Mouse (Mus musculus): ENCODE results near the gene Stk32c. TPM values are rescaled to one million over a fixed set of nuclear protein-coding genes. Genes with fewer than 3 reads are reported as not detected.

Gene Stk32c
- polyA plus RNA-seq, 1 experiment from 2014 or later: 0.06 TPM

DNA sequence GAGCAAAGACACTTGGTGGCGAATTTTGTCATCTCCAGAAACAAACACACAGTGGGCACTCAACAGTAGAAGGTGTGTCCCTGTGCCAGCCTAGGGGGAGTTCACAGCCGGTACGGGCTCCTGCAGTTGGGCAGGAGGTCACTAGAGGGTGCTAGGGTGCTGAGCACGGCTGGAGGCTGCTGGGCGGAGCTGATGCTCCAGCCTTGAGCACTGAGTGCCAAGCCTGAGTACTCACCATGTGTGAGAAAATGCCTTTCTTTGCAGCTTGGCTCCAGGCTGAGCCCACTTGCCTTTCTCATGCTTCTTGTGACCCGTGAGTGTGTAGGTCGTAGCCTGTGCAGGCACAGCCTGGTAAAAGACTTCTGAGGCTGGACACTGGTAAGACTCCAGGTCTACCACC, 20.6 kb upstream of the Stk32c start:
- Histone ChIP-seq H3K9ac (replicated peaks; ENCODE audit: low read depth) (no peak overlapping the region), H3K9me3 (ENCODE audit: low read length) (no peaks in the 10 kb centered on the region), H3K4me1 (ENCODE audit: insufficient read depth, low read depth, low read length) (peaks cover 11% of the 10 kb centered on the region; the same call in 1 of the 2 replicates), H3K36me3 (ENCODE audit: insufficient read depth, low read length) (no peaks in the 10 kb centered on the region), H3K27me3 (replicated peaks; ENCODE audit: insufficient read depth, low read length) (no peaks in the 10 kb centered on the region), H3K4me3 (ENCODE audit: low read depth, low read length) (no peak overlapping the region), H3K4me2 (replicated peaks; ENCODE audit: low read depth, low read length) (no peak overlapping the region), H3K27ac (ENCODE audit: low read length) (no peak overlapping the region)
- TF ChIP-seq EP300 (IDR thresholded peaks at IDR 0.05): no peak
- TF ChIP-seq CTCF (IDR thresholded peaks at IDR 0.05): peak; percentile 99
- WGBS: 2% methylated on average over 7 of the region's 7 CpGs
- DNase-seq (ENCODE audit: low spot score) (peak; percentile 92), ATAC-seq (peak; percentile 78)

DNA sequence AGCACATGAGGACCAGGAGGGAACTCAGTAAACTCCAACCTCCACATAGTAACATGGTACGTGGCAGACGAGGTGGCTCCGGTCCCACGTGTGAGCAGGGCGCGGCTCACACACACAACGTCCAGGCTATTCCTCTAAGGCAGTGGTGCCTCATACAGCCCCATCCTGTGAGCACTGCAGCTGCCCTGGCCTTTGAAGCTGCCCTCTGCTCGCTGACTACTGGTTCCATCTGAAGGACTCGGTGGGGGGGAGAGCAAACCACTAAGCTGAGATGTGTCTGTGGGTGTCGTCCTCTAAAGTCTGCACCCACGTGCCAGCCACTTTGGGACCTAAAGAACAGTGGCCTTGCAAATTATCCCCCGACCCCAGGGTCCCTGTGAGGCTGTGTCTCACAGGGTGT, 17.1 kb upstream of the Stk32c start:
- Histone ChIP-seq H3K27me3 (replicated peaks; ENCODE audit: insufficient read depth, low read length) (no peaks in the 10 kb centered on the region), H3K4me1 (ENCODE audit: insufficient read depth, low read depth, low read length) (peaks cover 12% of the 10 kb centered on the region; the same call in 1 of the 2 replicates), H3K9me3 (ENCODE audit: low read length) (no peaks in the 10 kb centered on the region), H3K36me3 (ENCODE audit: insufficient read depth, low read length) (no peaks in the 10 kb centered on the region), H3K9ac (replicated peaks; ENCODE audit: low read depth) (no peak overlapping the region), H3K4me2 (replicated peaks; ENCODE audit: low read depth, low read length) (no peak overlapping the region), H3K4me3 (ENCODE audit: low read depth, low read length) (no peak overlapping the region), H3K27ac (ENCODE audit: low read length) (no peak overlapping the region)
- WGBS: 57% methylated on average over 12 of the region's 12 CpGs
- ATAC-seq: no peak
- TF ChIP-seq EP300 (IDR thresholded peaks at IDR 0.05): no peak
- no peak for TF ChIP-seq CTCF (IDR thresholded peaks at IDR 0.05)
- no peak for DNase-seq (ENCODE audit: low spot score)

- no peak for ATAC-seq
Observed at GRCm38 (mm10) chr7:139229837-139230236, 16.7 kb upstream of the Stk32c start.

DNA sequence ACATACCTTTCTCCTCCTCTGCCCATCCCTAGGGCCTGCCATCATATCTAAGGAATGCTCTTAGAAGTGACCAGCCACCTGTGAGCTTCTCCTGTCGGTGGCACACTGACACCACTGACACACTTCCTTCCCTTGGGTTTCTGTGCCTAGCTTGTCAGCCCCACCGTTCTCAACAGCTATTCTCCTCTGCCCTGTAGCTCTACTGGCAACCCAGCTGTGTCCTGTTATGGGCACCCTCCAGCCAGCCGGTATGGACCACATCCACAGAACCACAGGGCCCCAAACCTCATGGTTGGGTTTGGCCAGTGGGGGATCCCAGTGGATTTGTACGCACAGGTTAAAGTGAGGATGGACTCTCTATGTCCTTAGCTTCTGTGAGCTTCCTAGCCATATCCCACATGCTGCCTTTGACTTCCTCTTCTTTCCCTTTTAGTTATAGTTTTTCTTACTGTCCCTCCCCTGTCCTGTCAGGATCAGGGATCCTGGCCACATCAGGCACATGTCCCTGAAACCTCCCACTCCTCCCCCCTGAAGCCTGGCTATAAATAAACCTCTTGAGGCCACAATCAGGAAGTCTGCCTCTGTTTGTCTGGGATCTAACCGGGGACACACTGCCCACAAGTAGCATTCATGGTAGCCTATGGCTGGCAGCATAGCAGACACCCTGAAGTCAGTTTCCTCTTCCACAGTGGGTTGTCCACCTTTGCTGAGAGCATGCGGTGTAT, 15.5 kb upstream of the Stk32c start:
- 0 out of 2 replicates have a peak overlapping the region, but pooled peaks have one; percentile 5 for H3K4me2 ChIP-seq (replicated peaks; ENCODE audit: low read depth, low read length)

More at GRCm38 (mm10) chr7:139229837-139230236, 16.7 kb upstream of the Stk32c start:
- Histone ChIP-seq H3K9me3 (ENCODE audit: low read length) (no peaks in the 10 kb centered on the region), H3K9ac (replicated peaks; ENCODE audit: low read depth) (no peak overlapping the region), H3K4me2 (replicated peaks; ENCODE audit: low read depth, low read length) (no peak overlapping the region), H3K27ac (ENCODE audit: low read length) (no peak overlapping the region), H3K4me1 (ENCODE audit: insufficient read depth, low read depth, low read length) (peaks cover 12% of the 10 kb centered on the region; the same call in 1 of the 2 replicates), H3K27me3 (replicated peaks; ENCODE audit: insufficient read depth, low read length) (no peaks in the 10 kb centered on the region), H3K4me3 (ENCODE audit: low read depth, low read length) (no peak overlapping the region), H3K36me3 (ENCODE audit: insufficient read depth, low read length) (no peaks in the 10 kb centered on the region)
- 65% methylated on average over 5 of the region's 5 CpGs for WGBS
- DNase-seq (ENCODE audit: low spot score): no peak
- no peak for TF ChIP-seq EP300 (IDR thresholded peaks at IDR 0.05)
- no peak for TF ChIP-seq CTCF (IDR thresholded peaks at IDR 0.05)

DNA sequence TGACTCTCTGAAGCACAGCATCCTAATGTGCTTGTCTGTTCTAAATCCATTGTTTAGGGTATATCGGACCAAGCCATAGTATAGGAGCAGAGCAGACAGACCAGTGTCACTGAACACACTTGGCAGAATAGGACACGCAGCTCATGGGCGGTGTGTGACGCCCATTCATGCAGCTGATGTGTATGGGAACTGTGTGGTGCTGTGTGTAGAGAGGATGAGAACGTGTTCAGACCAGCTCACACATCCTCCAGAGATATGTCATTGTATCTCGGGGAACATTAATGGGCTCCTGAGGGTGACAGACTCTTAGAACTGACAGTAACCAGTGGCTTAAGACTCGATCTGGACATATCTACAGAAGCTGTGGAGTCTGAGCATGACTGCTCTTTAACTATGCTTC, 13.3 kb upstream of the Stk32c start:
- Histone ChIP-seq H3K9ac (replicated peaks; ENCODE audit: low read depth) (no peak overlapping the region), H3K27me3 (replicated peaks; ENCODE audit: insufficient read depth, low read length) (no peaks in the 10 kb centered on the region), H3K4me1 (ENCODE audit: insufficient read depth, low read depth, low read length) (peaks cover 15% of the 10 kb centered on the region; the same call in 1 of the 2 replicates), H3K4me2 (replicated peaks; ENCODE audit: low read depth, low read length) (no peak overlapping the region), H3K4me3 (ENCODE audit: low read depth, low read length) (no peak overlapping the region), H3K27ac (ENCODE audit: low read length) (no peak overlapping the region), H3K36me3 (ENCODE audit: insufficient read depth, low read length) (no peaks in the 10 kb centered on the region), H3K9me3 (ENCODE audit: low read length) (no peaks in the 10 kb centered on the region)
- WGBS: 86% methylated on average over 7 of the region's 7 CpGs
- DNase-seq (ENCODE audit: low spot score) (no peak), ATAC-seq (no peak)
- TF ChIP-seq CTCF (IDR thresholded peaks at IDR 0.05): no peak
- no peak for TF ChIP-seq EP300 (IDR thresholded peaks at IDR 0.05)

More for the DNA sequence above, 15.5 kb upstream of the Stk32c start:
- TF ChIP-seq EP300 (IDR thresholded peaks at IDR 0.05) (no peak), CTCF (IDR thresholded peaks at IDR 0.05) (no peak)
- Histone ChIP-seq H3K36me3 (ENCODE audit: insufficient read depth, low read length) (no peaks in the 10 kb centered on the region), H3K27me3 (replicated peaks; ENCODE audit: insufficient read depth, low read length) (no peaks in the 10 kb centered on the region), H3K4me1 (ENCODE audit: insufficient read depth, low read depth, low read length) (peaks cover 15% of the 10 kb centered on the region; the same call in 1 of the 2 replicates), H3K4me3 (ENCODE audit: low read depth, low read length) (no peak overlapping the region), H3K9ac (replicated peaks; ENCODE audit: low read depth) (no peak overlapping the region), H3K9me3 (ENCODE audit: low read length) (no peaks in the 10 kb centered on the region), H3K27ac (ENCODE audit: low read length) (peak overlapping the region; percentile 57)
- ATAC-seq (peak; percentile 47), DNase-seq (ENCODE audit: low spot score) (peak; percentile 54)
- whole genome bisulfite sequencing: 34% methylated on average over 6 of the region's 6 CpGs

GRCm38 (mm10) chr7:139224725-139225124, 11.6 kb upstream of the Stk32c start:
- peak overlapping the region; percentile 22; the same call in 1 of the 2 replicates for H3K27ac ChIP-seq (ENCODE audit: low read length)
- WGBS: 33% methylated on average over 8 of the region's 8 CpGs
- no peak for TF ChIP-seq CTCF (IDR thresholded peaks at IDR 0.05)
- TF ChIP-seq EP300 (IDR thresholded peaks at IDR 0.05): no peak
- H3K4me3 ChIP-seq (ENCODE audit: low read depth, low read length): no peak overlapping the region
- H3K4me2 ChIP-seq (replicated peaks; ENCODE audit: low read depth, low read length): no peak overlapping the region
- ATAC-seq: peak; percentile 60
- no peak overlapping the region for H3K9ac ChIP-seq (replicated peaks; ENCODE audit: low read depth)
- H3K4me1 ChIP-seq (ENCODE audit: insufficient read depth, low read depth, low read length): peaks cover 15% of the 10 kb centered on the region; the same call in 1 of the 2 replicates
- no peaks in the 10 kb centered on the region for H3K9me3 ChIP-seq (ENCODE audit: low read length)
- no peaks in the 10 kb centered on the region for H3K27me3 ChIP-seq (replicated peaks; ENCODE audit: insufficient read depth, low read length)
- DNase-seq (ENCODE audit: low spot score): peak; percentile 78
- no peaks in the 10 kb centered on the region for H3K36me3 ChIP-seq (ENCODE audit: insufficient read depth, low read length)

Data from lung, postnatal 0 days (tissue).